Mouse (Mus musculus) G1E (cell line): Measurements from ENCODE around the gene Klhl29. TPM values are rescaled to one million over a fixed set of nuclear protein-coding genes. Genes with fewer than 3 reads are reported as not detected.

ENCODE experiments used
- ATAC-seq: 2 replicates; pipeline ENCODE4 v1.8.0; 2016; ENCODE audit warnings: mild to moderate bottlenecking; ENCODE audit not compliant: insufficient number of reproducible peaks, poor library complexity, low FRiP score, severe bottlenecking; ENCODE audit errors: extremely low read depth
- DNase-seq: peaks from one replicate; pipeline ENCODE4 v3.0.0; 2012; ENCODE audit warnings: low spot score
- H3K27me3 ChIP-seq: 2 replicates; pipeline ENCODE4 v1.6.1; 2012; ENCODE audit warnings: mild to moderate bottlenecking, low read length, inconsistent platforms; ENCODE audit not compliant: insufficient read depth
- H3K36me3 ChIP-seq: replicated peaks from 2 replicates; pipeline ENCODE3; 2012; ENCODE audit warnings: mild to moderate bottlenecking, inconsistent platforms
- H3K4me1 ChIP-seq: 2 replicates; pipeline ENCODE4 v1.6.1; 2012; ENCODE audit warnings: low read depth, low read length, inconsistent platforms, mixed read lengths; ENCODE audit not compliant: insufficient read depth
- H3K4me3 ChIP-seq: 2 replicates; pipeline ENCODE4 v1.5.1; 2012; ENCODE audit warnings: low read depth, mild to moderate bottlenecking, inconsistent platforms, low read length, moderate library complexity, mixed read lengths
- H3K9me3 ChIP-seq: replicated peaks from 2 replicates; pipeline ENCODE4 v1.6.1; 2012; ENCODE audit warnings: inconsistent platforms
- CTCF ChIP-seq: IDR thresholded peaks from 2 replicates; pipeline ENCODE4 v1.5.1; 2012; ENCODE audit warnings: low read depth, low read length, inconsistent platforms, mixed read lengths
- GATA1 ChIP-seq: IDR thresholded peaks from 2 replicates; pipeline ENCODE4 v1.6.1; 2012; ENCODE audit warnings: borderline replicate concordance, low read length, inconsistent platforms, mixed read lengths
- GATA2 ChIP-seq: IDR thresholded peaks from 2 replicates; pipeline ENCODE4 v1.6.1; 2012; ENCODE audit warnings: low read depth, low read length, inconsistent platforms, borderline replicate concordance
- POLR2AphosphoS5 ChIP-seq: IDR thresholded peaks from 2 replicates; pipeline ENCODE4 v1.6.1; 2012; ENCODE audit warnings: low read depth, low read length, inconsistent platforms; ENCODE audit not compliant: insufficient replicate concordance
- TAL1 ChIP-seq: conservative IDR thresholded peaks from 2 replicates; pipeline ENCODE4 v1.6.1; 2012; ENCODE audit warnings: low read depth, low read length, inconsistent platforms, mixed read lengths
- polyA plus RNA-seq: library from polyadenylated mRNA; stranded (reverse); fragments of >175 nt; gene quantifications from 2 replicates; pipeline ENCODE4 v1.2.3, GENCODE M21; 2012
- total RNA-seq, 2 experiments: library from RNA; stranded (forward) in 1 of 2; stranded (reverse) in 1 of 2; fragments of 200-1000 nt in 1 of 2; fragments of >200 nt in 1 of 2; fragmentation: Nextera tagmentation in 1 of 2; gene quantifications; 2 replicates each; pipeline ENCODE4 v1.2.3; 2014 to 2017

Klhl29 gene
- total and polyA plus RNA-seq, 3 experiments, result 0.05 TPM; not detected in 2

GRCm38 (mm10) chr12:5099572-5099971, 275.9 kb downstream of the Klhl29 start:
- no peak overlapping the region for H3K4me3 ChIP-seq
- TF ChIP-seq GATA1 (no peak), GATA2 (no peak), CTCF (no peak), POLR2AphosphoS5 (no peak), TAL1 (no peak)
- no peaks in the 10 kb centered on the region for H3K27me3 ChIP-seq
- ATAC-seq, result no peak
- no peaks in the 10 kb centered on the region for H3K36me3 ChIP-seq
- peaks cover 22% of the 10 kb centered on the region for H3K9me3 ChIP-seq
- no peaks in the 10 kb centered on the region for H3K4me1 ChIP-seq
- DNase-seq, result no peak

GRCm38 (mm10) chr12:5088639-5089038, 286.8 kb downstream of the Klhl29 start:
- DNase-seq (no peak), ATAC-seq (no peak)
- no peaks in the 10 kb centered on the region; the same call in 1 of the 2 replicates for H3K27me3 ChIP-seq
- H3K4me1 ChIP-seq, result no peaks in the 10 kb centered on the region
- H3K4me3 ChIP-seq, result no peak overlapping the region
- peaks cover 49% of the 10 kb centered on the region for H3K9me3 ChIP-seq
- TF ChIP-seq TAL1 (no peak), GATA2 (no peak), GATA1 (no peak), POLR2AphosphoS5 (no peak), CTCF (no peak)
- no peaks in the 10 kb centered on the region for H3K36me3 ChIP-seq

GRCm38 (mm10) chr12:5087787-5088519, 287.5 kb downstream of the Klhl29 start:
- peaks cover 47% of the 10 kb centered on the region for H3K9me3 ChIP-seq
- no peak for TF ChIP-seq CTCF
- TF ChIP-seq POLR2AphosphoS5, result no peak
- TF ChIP-seq TAL1, result no peak
- no peak for TF ChIP-seq GATA1
- TF ChIP-seq GATA2, result no peak
- DNase-seq (no peak), ATAC-seq (no peak)
- no peak overlapping the region for H3K4me3 ChIP-seq
- H3K27me3 ChIP-seq, result no peaks in the 10 kb centered on the region; the same call in 1 of the 2 replicates
- no peaks in the 10 kb centered on the region for H3K36me3 ChIP-seq
- no peaks in the 10 kb centered on the region for H3K4me1 ChIP-seq

GRCm38 (mm10) chr12:5084714-5085113, 290.8 kb downstream of the Klhl29 start:
- DNase-seq (no peak), ATAC-seq (no peak)
- no peak for TF ChIP-seq GATA1
- no peak for TF ChIP-seq TAL1
- no peak for TF ChIP-seq GATA2
- TF ChIP-seq POLR2AphosphoS5, result no peak
- TF ChIP-seq CTCF, result no peak
- H3K27me3 ChIP-seq, result no peaks in the 10 kb centered on the region; the same call in 1 of the 2 replicates
- H3K9me3 ChIP-seq, result peaks cover 31% of the 10 kb centered on the region
- no peak overlapping the region for H3K4me3 ChIP-seq
- no peaks in the 10 kb centered on the region for H3K4me1 ChIP-seq
- no peaks in the 10 kb centered on the region for H3K36me3 ChIP-seq

GRCm38 (mm10) chr12:5081480-5081879, 294.0 kb downstream of the Klhl29 start:
- Histone ChIP-seq H3K9me3 (peaks cover 26% of the 10 kb centered on the region), H3K27me3 (no peaks in the 10 kb centered on the region; the same call in 1 of the 2 replicates), H3K4me1 (no peaks in the 10 kb centered on the region), H3K4me3 (no peak overlapping the region), H3K36me3 (no peaks in the 10 kb centered on the region)
- TF ChIP-seq GATA2 (no peak), POLR2AphosphoS5 (no peak), GATA1 (no peak), TAL1 (no peak), CTCF (no peak)
- ATAC-seq (no peak), DNase-seq (no peak)

GRCm38 (mm10) chr12:5073191-5073590, 302.3 kb downstream of the Klhl29 start:
- Histone ChIP-seq H3K4me1 (no peaks in the 10 kb centered on the region), H3K27me3 (no peaks in the 10 kb centered on the region), H3K9me3 (no peaks in the 10 kb centered on the region), H3K4me3 (no peak overlapping the region), H3K36me3 (no peaks in the 10 kb centered on the region)
- TF ChIP-seq GATA2 (no peak), POLR2AphosphoS5 (no peak)
- DNase-seq (no peak), ATAC-seq (no peak)

- Histone ChIP-seq H3K36me3 (no peaks in the 10 kb centered on the region), H3K4me3 (no peak overlapping the region), H3K9me3 (no peaks in the 10 kb centered on the region), H3K27me3 (no peaks in the 10 kb centered on the region), H3K4me1 (no peaks in the 10 kb centered on the region)
- TF ChIP-seq TAL1 (no peak), CTCF (no peak), GATA1 (no peak), POLR2AphosphoS5 (no peak), GATA2 (no peak)
- DNase-seq (no peak), ATAC-seq (no peak)
Observed at GRCm38 (mm10) chr12:5070131-5070530, 305.4 kb downstream of the Klhl29 start.
